Mouse (Mus musculus) limb, embryonic 14.5 days (tissue): Measurements from ENCODE around the gene Ndrg3. TPM values are rescaled to one million over a fixed set of nuclear protein-coding genes. Genes with fewer than 3 reads are reported as not detected.

Experiments used
- ATAC-seq: fragments of 200-750 bp; cut with Nextera tagmentation; 2 replicates; pipeline ENCODE4 v1.8.0; 2017; ENCODE audit warnings: low read depth, moderate number of reproducible peaks, moderate TSS enrichment; ENCODE audit not compliant: low FRiP score
- DNase-seq: peaks from one replicate; pipeline ENCODE4 v3.0.0-alpha.2; 2015; ENCODE audit warnings: low spot score
- H3K27ac ChIP-seq: fragments of 300-500 bp; sonication (generic); replicated peaks from 2 replicates; pipeline ENCODE4 v1.5.1; 2014; ENCODE audit warnings: low read depth, mild to moderate bottlenecking, low read length, moderate library complexity, mixed read lengths
- H3K27me3 ChIP-seq: fragments of 300-500 bp; sonication (generic); 2 replicates; pipeline ENCODE4 v1.6.1; 2014; ENCODE audit warnings: low read length, mixed read lengths; ENCODE audit not compliant: control insufficient read depth, insufficient read depth
- H3K36me3 ChIP-seq: fragments of 300-500 bp; sonication (generic); 2 replicates; pipeline ENCODE4 v1.6.1; 2014; ENCODE audit warnings: mild to moderate bottlenecking, low read length, moderate library complexity, mixed read lengths; ENCODE audit not compliant: control insufficient read depth, insufficient read depth
- H3K4me1 ChIP-seq: fragments of 300-500 bp; sonication (generic); 2 replicates; pipeline ENCODE4 v1.6.1; 2014; ENCODE audit warnings: antibody characterized with exemption, low read length, mixed read lengths; ENCODE audit not compliant: control insufficient read depth, insufficient read depth
- H3K4me2 ChIP-seq: fragments of 300-500 bp; sonication (generic); replicated peaks from 2 replicates; pipeline ENCODE4 v1.6.1; 2014; ENCODE audit warnings: low read depth, mild to moderate bottlenecking, low read length, moderate library complexity; ENCODE audit not compliant: severe bottlenecking
- H3K4me3 ChIP-seq: fragments of 300-500 bp; sonication (generic); replicated peaks from 2 replicates; pipeline ENCODE4 v1.5.1; 2014; ENCODE audit warnings: low read length
- H3K9ac ChIP-seq: fragments of 300-500 bp; sonication (generic); 2 replicates; pipeline ENCODE4 v1.6.1; 2014; ENCODE audit warnings: mild to moderate bottlenecking, low read depth, low read length, moderate library complexity; ENCODE audit not compliant: severe bottlenecking
- H3K9me3 ChIP-seq: fragments of 300-500 bp; sonication (generic); 2 replicates; pipeline ENCODE4 v1.6.1; 2016; ENCODE audit warnings: low read length; ENCODE audit not compliant: control insufficient read depth
- POLR2A ChIP-seq: fragments of 200-500 bp; IDR thresholded peaks from 2 replicates; pipeline ENCODE4 v1.8.0; 2012; ENCODE audit warnings: inconsistent platforms, mild to moderate bottlenecking, moderate library complexity, borderline replicate concordance; ENCODE audit not compliant: insufficient read depth, insufficient read length; ENCODE audit errors: extremely low read depth
- WGBS: fragments of 180-500 bp; shearing (Covaris S2); extraction: QIAGEN DNeasy Blood & Tissue Kit; methylation state at CpG from one replicate; pipeline ENCODE4 v1.1.7; 2014; 5-methylcytosine and 5-hydroxymethylcytosine counted together
- polyA plus RNA-seq, 2 experiments: library from polyadenylated mRNA; depleted of rRNA in 1 of 2; stranded (reverse) in 1 of 2; unstranded in 1 of 2; fragments of >200 nt; fragmentation: Nextera tagmentation in 1 of 2; extraction: Ambion mirVana in 1 of 2; gene quantifications; 2 replicates each; pipeline versions ENCODE4 v1.2.1 to v1.2.3; 2012 to 2014

The Ndrg3 gene
- polyA plus RNA-seq, 2 experiments = 44.1 to 64.6 TPM

DNA sequence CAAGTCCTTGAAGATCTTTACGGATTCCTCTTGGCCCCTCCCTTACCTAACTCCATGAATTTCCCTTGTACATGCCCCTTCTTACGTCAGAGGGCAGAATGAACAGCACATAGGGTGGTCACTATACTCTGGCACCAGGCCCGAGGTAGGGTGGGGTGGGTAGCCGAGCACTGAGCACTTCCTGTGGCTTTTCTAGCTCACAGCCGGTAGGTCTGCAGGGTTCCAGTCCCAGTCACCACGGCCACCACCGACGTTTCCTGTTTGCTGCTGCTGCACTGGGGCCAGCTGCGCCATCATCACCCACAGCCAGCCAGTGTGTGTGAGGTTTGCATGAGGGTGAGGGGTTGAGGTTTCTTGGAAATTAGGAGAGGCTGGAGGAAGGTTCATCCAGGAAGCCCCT lies 114.1 kb downstream of the Ndrg3 start:
- no peak for ATAC-seq

More for the DNA sequence above, 114.1 kb downstream of the Ndrg3 start:
- H3K27ac ChIP-seq = no peak overlapping the region
- WGBS = 51% methylated on average over 9 of the region's 9 CpGs
- peaks cover 27% of the 10 kb centered on the region for H3K36me3 ChIP-seq
- no peak for TF ChIP-seq POLR2A
- no peak overlapping the region for H3K9ac ChIP-seq
- no peak overlapping the region for H3K4me2 ChIP-seq
- no peaks in the 10 kb centered on the region for H3K27me3 ChIP-seq
- no peak overlapping the region for H3K4me3 ChIP-seq
- H3K9me3 ChIP-seq = no peaks in the 10 kb centered on the region
- H3K4me1 ChIP-seq = no peaks in the 10 kb centered on the region
- DNase-seq = no peak

Other genes starting within 250 kb of the Ndrg3 start
- gene Myl9, start 216.6 kb downstream of the Ndrg3 start, polyA plus RNA-seq (2012; rRNA removed) = 127 and 152 TPM in 2 replicates
- 257 and 269 TPM in 2 replicates for gene Myl9, start 216.6 kb downstream of the Ndrg3 start, polyA plus RNA-seq (2014; fragmentation: Nextera tagmentation; extraction: Ambion mirVana)
- gene Tgif2, start 152.0 kb downstream of the Ndrg3 start, polyA plus RNA-seq (2012; rRNA removed) = 57.2 and 82.2 TPM in 2 replicates
- 64.9 and 71.7 TPM in 2 replicates for gene Tgif2, start 152.0 kb downstream of the Ndrg3 start, polyA plus RNA-seq (2014; fragmentation: Nextera tagmentation; extraction: Ambion mirVana)
- gene 4930518I15Rik, start 134.1 kb downstream of the Ndrg3 start, polyA plus RNA-seq (2012; rRNA removed) = 2.6 and 3.2 TPM in 2 replicates
- 5.2 and 7.0 TPM in 2 replicates for gene 4930518I15Rik, start 134.1 kb downstream of the Ndrg3 start, polyA plus RNA-seq (2014; fragmentation: Nextera tagmentation; extraction: Ambion mirVana)
- 106 and 120 TPM in 2 replicates for gene Rab5if, start 128.9 kb downstream of the Ndrg3 start, polyA plus RNA-seq (2012; rRNA removed)
- 167 and 171 TPM in 2 replicates for gene Rab5if, start 128.9 kb downstream of the Ndrg3 start, polyA plus RNA-seq (2014; fragmentation: Nextera tagmentation; extraction: Ambion mirVana)
- gene Sla2, start 104.9 kb downstream of the Ndrg3 start, polyA plus RNA-seq (2012; rRNA removed) = 0.15 and 0.27 TPM in 2 replicates
- gene Sla2, start 104.9 kb downstream of the Ndrg3 start, polyA plus RNA-seq (2014; fragmentation: Nextera tagmentation; extraction: Ambion mirVana) = 0.23 and 0.26 TPM in 2 replicates
- gene Dsn1, start 15.1 kb upstream of the Ndrg3 start, polyA plus RNA-seq (2012; rRNA removed) = 27.2 and 32.9 TPM in 2 replicates
- gene Dsn1, start 15.1 kb upstream of the Ndrg3 start, polyA plus RNA-seq (2014; fragmentation: Nextera tagmentation; extraction: Ambion mirVana) = 30.2 and 33.5 TPM in 2 replicates
- gene Soga1, start 87.2 kb upstream of the Ndrg3 start, polyA plus RNA-seq (2012; rRNA removed) = 14.2 and 22.8 TPM in 2 replicates
- 5.5 and 7.9 TPM in 2 replicates for gene Soga1, start 87.2 kb upstream of the Ndrg3 start, polyA plus RNA-seq (2014; fragmentation: Nextera tagmentation; extraction: Ambion mirVana)
- gene Tldc2, start 95.0 kb upstream of the Ndrg3 start, polyA plus RNA-seq (2012; rRNA removed) = not detected in 2 replicates
- not detected in 2 replicates for gene Tldc2, start 95.0 kb upstream of the Ndrg3 start, polyA plus RNA-seq (2014; fragmentation: Nextera tagmentation; extraction: Ambion mirVana)
- gene Samhd1, start 143.2 kb upstream of the Ndrg3 start, polyA plus RNA-seq (2012; rRNA removed) = 33.6 and 34.4 TPM in 2 replicates
- 24.3 and 28.5 TPM in 2 replicates for gene Samhd1, start 143.2 kb upstream of the Ndrg3 start, polyA plus RNA-seq (2014; fragmentation: Nextera tagmentation; extraction: Ambion mirVana)
- gene Rbl1, start 212.5 kb upstream of the Ndrg3 start, polyA plus RNA-seq (2012; rRNA removed) = 19.7 and 19.9 TPM in 2 replicates
- gene Rbl1, start 212.5 kb upstream of the Ndrg3 start, polyA plus RNA-seq (2014; fragmentation: Nextera tagmentation; extraction: Ambion mirVana) = 20.2 and 20.4 TPM in 2 replicates